Mouse (Mus musculus) spleen, postnatal 4 days (tissue): Measurements from ENCODE around the gene Acads.
"Not testable (repeated sequence)": the region's sequence is repeated elsewhere in the genome, so short reads cannot be mapped to it uniquely, and the experiment has no call there.

ENCODE experiments used
- DNase-seq, 2 experiments: peaks; one replicate each; pipeline ENCODE4 v3.0.0; 2022; ENCODE audit warnings: low spot score in 2 of 2

Acads gene

GRCm38 (mm10) chr5:115149675-115150459 is 30.7 kb upstream of the Acads start:
- no peak for DNase-seq

GRCm38 (mm10) chr5:115148872-115149271 is 29.7 kb upstream of the Acads start:
- not testable (repeated sequence) for DNase-seq

- no peak for DNase-seq
Measured at GRCm38 (mm10) chr5:115148378-115148777, 29.2 kb upstream of the Acads start.

GRCm38 (mm10) chr5:115147388-115147787 is 28.2 kb upstream of the Acads start:
- no peak for DNase-seq

- DNase-seq: no peak
Measured at GRCm38 (mm10) chr5:115146747-115147130, 27.6 kb upstream of the Acads start.

- DNase-seq: no peak
Measured at GRCm38 (mm10) chr5:115145976-115146746, 27.0 kb upstream of the Acads start.

- DNase-seq: no peak
Measured at GRCm38 (mm10) chr5:115145253-115145968, 26.3 kb upstream of the Acads start.

GRCm38 (mm10) chr5:115144471-115144870 is 25.3 kb upstream of the Acads start:
- no peak for DNase-seq

- no peak for DNase-seq
Measured at GRCm38 (mm10) chr5:115143552-115143951, 24.4 kb upstream of the Acads start.

- DNase-seq: no peak
Measured at GRCm38 (mm10) chr5:115142166-115142697, 23.1 kb upstream of the Acads start.

GRCm38 (mm10) chr5:115140726-115141125 is 21.6 kb upstream of the Acads start:
- DNase-seq: no peak

GRCm38 (mm10) chr5:115139124-115139523 is 20.0 kb upstream of the Acads start:
- DNase-seq: no peak

- peak; percentile 91 to 95 for DNase-seq
Measured at GRCm38 (mm10) chr5:115134234-115135165, 15.4 kb upstream of the Acads start, which contains the start of gene Unc119b. Unc119b (minus strand) TSS chr5:115134975.

GRCm38 (mm10) chr5:115133358-115134066 is 14.4 kb upstream of the Acads start:
- DNase-seq: no peak

- no peak for DNase-seq
Measured at GRCm38 (mm10) chr5:115132465-115132864, 13.3 kb upstream of the Acads start.

GRCm38 (mm10) chr5:115129328-115129727 is 10.2 kb upstream of the Acads start:
- DNase-seq: no peak

- DNase-seq: no peak
Measured at GRCm38 (mm10) chr5:115127421-115128179, 8.5 kb upstream of the Acads start.

- no peak for DNase-seq
Measured at GRCm38 (mm10) chr5:115126578-115127312, 7.6 kb upstream of the Acads start.
